Mouse (Mus musculus) hindbrain, embryonic 14.5 days (tissue): Measurements from ENCODE around the gene AC131692.1. TPM values are rescaled to one million over a fixed set of nuclear protein-coding genes. Genes with fewer than 3 reads are reported as not detected.
A peak's percentile ranks its signal among the peaks of the same experiment; 100 is the strongest.

Source experiments
- ATAC-seq: fragments of 200-750 bp; cut with Nextera tagmentation; 2 replicates; pipeline ENCODE4 v1.8.0; 2017; ENCODE audit warnings: moderate number of reproducible peaks, mild to moderate bottlenecking, moderate TSS enrichment, moderate library complexity; ENCODE audit not compliant: low FRiP score
- DNase-seq: peaks from one replicate; pipeline ENCODE4 v3.0.0-alpha.2; 2015; ENCODE audit warnings: low spot score
- H3K27ac ChIP-seq: fragments of 300-500 bp; sonication (generic); 2 replicates; pipeline ENCODE4 v1.5.1; 2014; ENCODE audit warnings: mild to moderate bottlenecking, moderate library complexity
- H3K27me3 ChIP-seq: fragments of 300-500 bp; sonication (generic); 2 replicates; pipeline ENCODE4 v1.6.1; 2014; ENCODE audit warnings: mild to moderate bottlenecking, low read length, mixed read lengths; ENCODE audit not compliant: control insufficient read depth, insufficient read depth
- H3K36me3 ChIP-seq: fragments of 300-500 bp; sonication (generic); replicated peaks from 2 replicates; pipeline ENCODE4 v1.6.1; 2014; ENCODE audit not compliant: control insufficient read depth, insufficient read depth
- H3K4me1 ChIP-seq: fragments of 300-500 bp; sonication (generic); replicated peaks from 2 replicates; pipeline ENCODE4 v1.6.1; 2014; ENCODE audit warnings: antibody characterized with exemption, low read length, mixed read lengths; ENCODE audit not compliant: control insufficient read depth, insufficient read depth
- H3K4me2 ChIP-seq: fragments of 300-500 bp; sonication (generic); replicated peaks from 2 replicates; pipeline ENCODE4 v1.6.1; 2014; ENCODE audit warnings: mild to moderate bottlenecking, moderate library complexity
- H3K4me3 ChIP-seq: fragments of 300-500 bp; sonication (generic); replicated peaks from 2 replicates; pipeline ENCODE4 v1.5.1; 2014; ENCODE audit warnings: mild to moderate bottlenecking, low read length
- H3K9ac ChIP-seq: fragments of 300-500 bp; sonication (generic); 2 replicates; pipeline ENCODE4 v1.6.1; 2014
- H3K9me3 ChIP-seq: fragments of 300-500 bp; sonication (generic); 2 replicates; pipeline ENCODE4 v1.6.1; 2016; ENCODE audit warnings: low read length; ENCODE audit not compliant: control insufficient read depth
- WGBS: fragments of 180-500 bp; shearing (Covaris S2); extraction: QIAGEN DNeasy Blood & Tissue Kit; methylation state at CpG from one replicate; pipeline ENCODE4 v1.1.7; 2014; 5-methylcytosine and 5-hydroxymethylcytosine counted together
- polyA plus RNA-seq: library from polyadenylated mRNA; unstranded; fragments of >200 nt; fragmentation: Nextera tagmentation; extraction: Ambion mirVana; gene quantifications from 2 replicates; pipeline ENCODE4 v1.2.1, GENCODE M21; 2014

The AC131692.1 gene
- polyA plus RNA-seq: not detected in 2 replicates

DNA sequence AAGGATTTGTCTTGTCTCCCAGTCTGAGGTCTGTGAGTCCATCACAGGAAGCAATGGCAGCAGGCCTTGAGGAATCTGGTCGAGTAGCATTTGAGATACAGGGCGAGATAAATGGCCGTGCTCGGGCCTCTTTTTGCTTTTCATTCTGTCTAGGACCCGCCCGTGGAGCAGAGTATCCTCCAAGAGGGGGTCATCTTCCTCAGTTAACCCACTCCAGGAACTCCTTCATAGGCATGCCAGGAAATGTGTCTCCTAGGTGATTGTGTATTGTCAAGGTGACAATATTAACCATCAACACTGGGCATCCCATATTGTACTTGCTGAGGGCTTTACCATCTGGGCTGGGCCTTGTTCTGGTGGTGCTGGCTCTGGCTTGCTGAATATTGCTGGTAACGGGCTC, at the start of gene AC131692.1:
Gene AC131692.1, plus strand, starts transcription at position 301 of the 400 bp plus-strand sequence.
- DNase-seq (no peak), ATAC-seq (no peak)
- Histone ChIP-seq H3K27ac (no peak within 1 kb of the TSS), H3K9ac (no peak within 1 kb of the TSS), H3K36me3 (peaks cover 7% of the 10 kb centered on the region; the same call in 1 of the 2 replicates), H3K4me2 (no peak within 1 kb of the TSS), H3K4me3 (no peak within 1 kb of the TSS), H3K9me3 (no peaks in the 10 kb centered on the region), H3K4me1 (no peaks in the 10 kb centered on the region), H3K27me3 (no peaks in the 10 kb centered on the region)
- WGBS: 91% methylated on average over 7 of the region's 7 CpGs

DNA sequence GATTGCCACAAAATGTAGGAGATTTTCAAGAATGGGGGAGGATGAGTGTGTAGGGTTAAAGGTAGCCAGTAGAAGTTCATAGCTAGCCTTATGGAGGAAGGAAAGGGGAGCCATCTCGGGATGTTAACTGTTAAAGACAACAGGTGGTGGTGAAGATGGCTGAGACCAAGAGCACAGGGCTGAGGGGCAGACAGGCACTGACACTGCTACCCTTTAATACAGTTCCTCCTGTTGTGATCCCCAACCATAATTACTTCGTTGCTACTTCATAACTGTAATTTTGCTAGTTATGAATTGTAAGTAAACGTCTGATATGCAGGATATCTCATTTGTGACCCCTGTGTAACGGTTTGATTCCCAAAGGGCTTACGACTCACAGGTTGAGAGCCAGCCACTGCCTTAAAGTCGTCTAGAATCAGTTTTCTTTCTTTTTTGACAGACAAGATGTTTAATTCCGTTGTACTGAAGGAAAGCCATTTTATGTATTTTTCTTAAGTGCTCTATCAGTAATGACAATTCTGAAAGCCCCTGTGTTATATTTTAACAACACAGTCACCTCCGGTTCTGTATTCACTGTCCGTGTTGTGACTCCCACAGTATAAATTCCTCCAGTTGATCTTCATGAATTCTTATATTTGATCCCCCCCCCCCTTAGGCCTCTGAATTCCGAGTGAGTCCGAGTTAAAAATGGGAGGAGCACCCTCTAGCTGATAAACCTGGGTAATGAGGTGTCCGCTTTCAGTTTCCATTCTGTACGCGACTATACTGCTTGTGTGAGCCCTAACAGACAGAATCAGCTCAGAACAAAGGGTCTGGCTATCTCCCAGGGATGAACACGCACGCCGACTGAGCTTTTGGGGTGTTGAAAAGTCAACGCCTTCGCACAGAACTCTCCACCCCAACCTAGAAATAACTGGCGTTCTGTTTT, 48.6 kb upstream of the AC131692.1 start:
- H3K36me3 ChIP-seq: peaks cover 28% of the 10 kb centered on the region
- 22% methylated on average over 20 of the region's 20 CpGs for WGBS
- H3K4me3 ChIP-seq: peak overlapping the region; percentile 98
- H3K27ac ChIP-seq: peak overlapping the region; percentile 99
- peak overlapping the region; percentile 85 for H3K9ac ChIP-seq
- no peak for DNase-seq
- no peaks in the 10 kb centered on the region for H3K9me3 ChIP-seq
- peak overlapping the region; percentile 98 for H3K4me2 ChIP-seq
- H3K27me3 ChIP-seq: no peaks in the 10 kb centered on the region
- ATAC-seq: peak; percentile 31
- peaks cover 21% of the 10 kb centered on the region for H3K4me1 ChIP-seq

DNA sequence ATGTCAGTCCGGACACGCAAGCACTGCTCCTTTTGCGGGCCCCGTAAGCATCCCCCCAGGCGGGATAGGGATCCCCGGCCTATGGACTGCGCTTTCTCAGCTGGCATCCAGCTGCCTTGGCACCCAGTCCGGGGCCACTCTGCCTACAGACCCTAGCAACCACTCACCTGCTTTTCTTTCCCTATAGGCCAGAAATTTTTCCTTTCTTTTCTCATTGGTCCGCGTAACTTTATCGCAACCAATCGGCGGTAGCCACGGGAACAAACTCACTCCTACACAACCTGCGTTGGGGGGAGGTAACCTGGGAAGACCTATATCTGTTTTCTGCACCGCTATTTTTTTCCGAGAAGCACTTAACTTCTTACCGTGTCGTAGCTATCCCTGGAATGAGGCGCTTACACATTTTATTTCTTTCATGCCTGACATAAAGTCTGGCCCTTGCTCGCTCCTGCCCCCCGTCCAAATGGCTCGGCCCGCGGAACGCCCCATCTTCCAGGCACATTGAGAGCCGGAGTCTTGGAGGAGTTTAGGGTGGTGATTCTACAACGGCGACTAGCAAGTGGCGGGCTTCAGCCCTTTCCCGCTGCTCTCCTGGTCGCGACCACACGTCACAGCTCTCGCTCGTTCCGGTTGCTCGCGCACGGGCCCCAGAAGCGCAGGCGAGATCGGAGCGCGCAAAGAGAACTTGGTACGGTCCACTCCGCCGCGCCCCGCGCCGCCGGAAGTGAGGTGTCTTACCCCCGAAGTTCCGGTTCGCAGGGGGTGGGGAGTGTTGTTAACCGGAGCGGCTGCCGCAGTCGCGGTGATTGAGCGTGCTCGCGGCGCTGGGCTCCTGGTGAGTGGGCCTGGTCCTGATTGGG, 47.7 kb upstream of the AC131692.1 start, which contains the start of gene Syvn1:
Gene Syvn1, plus strand, starts transcription at position 283 of the 860 bp plus-strand sequence.
- ATAC-seq: peak; percentile 93
- Histone ChIP-seq H3K9ac (peak within 1 kb of the TSS; percentile 85), H3K27ac (peak within 1 kb of the TSS; percentile 99), H3K9me3 (no peaks in the 10 kb centered on the region), H3K4me1 (peaks cover 21% of the 10 kb centered on the region), H3K27me3 (no peaks in the 10 kb centered on the region), H3K36me3 (peaks cover 37% of the 10 kb centered on the region), H3K4me2 (peak within 1 kb of the TSS; percentile 98), H3K4me3 (peak within 1 kb of the TSS; percentile 98)
- WGBS: under 1% methylated on average over 65 of the region's 65 CpGs
- peak; percentile 95 for DNase-seq

DNA sequence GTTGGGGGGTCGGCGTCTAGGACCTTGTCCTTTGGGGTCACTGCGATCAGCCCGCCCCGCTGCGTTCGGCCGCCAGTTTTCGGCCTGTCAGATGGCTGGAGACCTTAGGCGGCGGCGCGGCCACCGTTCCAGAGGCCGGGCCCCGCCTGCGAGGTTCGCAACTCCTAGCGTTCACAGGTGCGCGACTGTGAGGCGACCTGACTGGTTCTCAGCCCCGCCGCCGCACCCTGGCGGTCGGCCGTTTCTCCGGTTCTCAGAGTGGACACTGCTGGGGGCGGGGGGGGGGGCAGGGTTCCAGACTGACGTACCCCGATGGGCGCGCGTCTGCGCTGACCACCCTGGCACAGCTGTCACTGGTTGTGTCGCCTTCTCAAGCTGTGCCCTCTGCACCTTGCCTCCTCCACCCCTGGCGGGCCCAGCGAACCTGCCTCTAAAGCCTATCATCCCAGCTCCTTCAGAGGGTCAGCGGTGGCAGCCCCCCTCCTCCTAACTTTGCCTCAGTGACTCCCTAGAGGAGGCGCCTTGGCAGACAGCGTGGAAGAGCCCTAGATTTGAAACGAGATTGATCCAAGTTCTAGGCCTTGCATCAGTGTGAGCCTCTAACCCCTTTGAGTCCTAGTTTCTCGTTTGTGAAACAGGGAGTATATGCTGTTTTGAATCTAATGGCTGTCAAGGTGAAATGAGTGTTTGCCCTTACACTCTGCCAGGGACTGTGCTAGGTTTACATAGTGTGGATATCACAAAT, 46.9 kb upstream of the AC131692.1 start:
- peak overlapping the region; percentile 98 for H3K4me3 ChIP-seq
- H3K27me3 ChIP-seq: no peaks in the 10 kb centered on the region
- no peaks in the 10 kb centered on the region for H3K9me3 ChIP-seq
- H3K36me3 ChIP-seq: peaks cover 45% of the 10 kb centered on the region
- H3K4me1 ChIP-seq: peaks cover 21% of the 10 kb centered on the region
- ATAC-seq (peak; percentile 6), DNase-seq (no peak)
- WGBS: 2% methylated on average over 44 of the region's 44 CpGs
- H3K9ac ChIP-seq: peak overlapping the region; percentile 85
- peak overlapping the region; percentile 98 for H3K4me2 ChIP-seq
- peak overlapping the region; percentile 99 for H3K27ac ChIP-seq

DNA sequence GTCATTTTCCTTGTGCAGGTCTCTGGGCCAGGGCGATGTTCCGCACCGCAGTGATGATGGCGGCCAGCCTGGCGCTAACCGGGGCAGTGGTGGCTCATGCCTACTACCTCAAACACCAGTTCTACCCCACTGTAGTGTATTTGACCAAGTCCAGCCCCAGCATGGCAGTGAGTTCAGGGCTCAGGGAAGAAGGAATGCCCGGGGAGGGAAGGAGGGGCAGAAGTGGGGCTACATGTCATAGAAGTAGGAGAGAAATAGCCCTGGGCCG, 46.4 kb upstream of the AC131692.1 start:
- Histone ChIP-seq H3K9me3 (no peaks in the 10 kb centered on the region), H3K27me3 (no peaks in the 10 kb centered on the region), H3K9ac (peak overlapping the region; percentile 85), H3K36me3 (peaks cover 50% of the 10 kb centered on the region), H3K4me3 (peak overlapping the region; percentile 98), H3K4me2 (peak overlapping the region; percentile 98), H3K4me1 (peaks cover 21% of the 10 kb centered on the region), H3K27ac (no peak overlapping the region)
- ATAC-seq: no peak
- 81% methylated on average over 8 of the region's 8 CpGs for WGBS
- no peak for DNase-seq

DNA sequence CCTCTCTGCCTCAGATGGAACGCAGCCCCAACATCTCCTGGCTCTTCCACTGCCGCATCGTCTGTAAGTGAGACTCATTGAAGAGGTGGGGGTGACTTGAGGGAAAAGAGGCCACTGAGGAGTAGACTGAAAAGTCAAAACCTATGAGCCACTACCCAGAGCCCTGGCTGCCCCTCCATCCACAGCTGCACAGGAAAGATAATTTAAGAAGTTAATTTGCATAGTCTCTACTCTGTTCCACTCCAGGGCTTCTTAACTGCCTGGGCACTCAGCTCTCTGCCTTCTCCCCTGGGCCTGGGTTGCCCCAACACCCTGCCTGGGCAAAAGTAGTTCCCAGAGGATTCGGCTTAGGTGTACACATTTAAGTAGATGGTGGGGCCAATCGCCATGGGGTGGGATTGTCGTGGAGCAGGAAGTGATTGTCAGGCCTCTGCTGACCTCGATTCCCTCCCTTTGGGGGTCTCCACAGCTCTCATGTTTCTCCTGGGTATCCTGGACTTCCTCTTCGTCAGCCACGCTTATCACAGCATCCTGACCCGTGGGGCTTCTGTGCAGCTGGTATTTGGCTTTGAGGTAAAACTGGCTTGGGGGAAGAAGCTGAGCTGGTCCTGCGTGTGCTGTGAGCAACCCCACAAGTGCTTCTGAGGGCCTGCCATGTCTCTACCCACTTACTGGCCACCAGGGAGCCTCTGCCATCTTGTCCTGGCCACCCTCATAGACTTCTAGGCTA, 45.4 kb upstream of the AC131692.1 start:
- no peak overlapping the region for H3K4me3 ChIP-seq

DNA sequence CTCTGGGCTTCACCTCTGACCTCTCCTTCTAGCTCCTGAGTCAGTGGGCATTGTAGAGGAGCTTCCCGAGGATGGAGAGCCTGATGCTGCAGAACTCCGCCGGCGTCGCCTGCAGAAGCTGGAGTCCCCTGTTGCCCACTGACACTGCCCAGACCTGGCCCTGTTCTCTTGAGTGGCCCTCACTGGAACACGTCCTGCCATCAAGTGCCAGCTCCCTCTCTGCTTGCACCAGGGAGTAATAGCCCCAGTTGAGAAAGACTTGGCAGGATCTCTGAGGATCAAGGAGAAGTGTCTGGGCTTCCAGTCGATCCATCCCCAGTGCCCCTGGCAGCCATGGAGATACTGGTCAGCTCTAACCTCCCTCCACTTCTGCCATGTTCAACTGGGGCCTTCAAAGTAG, 41.7 kb upstream of the AC131692.1 start:
- no peak overlapping the region for H3K4me2 ChIP-seq
- H3K9ac ChIP-seq: no peak overlapping the region
- no peak overlapping the region for H3K4me3 ChIP-seq
- DNase-seq: no peak
- ATAC-seq: no peak
- 88% methylated on average over 7 of the region's 7 CpGs for WGBS
- H3K36me3 ChIP-seq: peaks cover 80% of the 10 kb centered on the region
- no peak overlapping the region for H3K27ac ChIP-seq
- H3K27me3 ChIP-seq: no peaks in the 10 kb centered on the region
- H3K9me3 ChIP-seq: no peaks in the 10 kb centered on the region
- peaks cover 20% of the 10 kb centered on the region for H3K4me1 ChIP-seq

More for the DNA sequence above, 45.4 kb upstream of the AC131692.1 start:
- H3K9ac ChIP-seq: no peak overlapping the region
- H3K36me3 ChIP-seq: peaks cover 60% of the 10 kb centered on the region
- H3K4me2 ChIP-seq: no peak overlapping the region
- H3K27ac ChIP-seq: no peak overlapping the region
- no peaks in the 10 kb centered on the region for H3K27me3 ChIP-seq
- no peak for DNase-seq
- 94% methylated on average over 11 of the region's 11 CpGs for WGBS
- no peak for ATAC-seq
- H3K4me1 ChIP-seq: peaks cover 21% of the 10 kb centered on the region
- H3K9me3 ChIP-seq: no peaks in the 10 kb centered on the region

DNA sequence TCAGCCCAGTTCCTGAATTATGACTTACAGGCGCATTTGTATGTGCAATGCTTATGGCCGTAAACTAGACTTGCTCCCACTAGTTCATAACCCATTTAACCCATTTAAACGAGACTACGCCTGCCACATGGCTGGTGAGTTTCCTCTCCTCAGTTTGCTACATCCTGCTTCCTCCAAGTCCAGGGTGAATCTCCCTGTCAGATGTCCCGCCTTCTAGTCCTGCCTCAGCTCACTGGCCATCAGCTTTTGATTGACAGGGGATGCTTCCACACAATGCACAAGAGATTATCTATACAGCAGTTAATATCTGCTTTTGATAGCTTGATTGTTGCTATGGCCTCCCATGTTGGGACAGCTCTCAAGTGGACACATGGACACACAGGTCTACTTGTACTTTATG, 39.9 kb upstream of the AC131692.1 start:
- H3K4me3 ChIP-seq: no peak overlapping the region
- ATAC-seq: no peak
- no peaks in the 10 kb centered on the region for H3K27me3 ChIP-seq
- WGBS: 89% methylated on average over 5 of the region's 5 CpGs
- H3K9me3 ChIP-seq: no peaks in the 10 kb centered on the region
- DNase-seq: no peak
- H3K4me1 ChIP-seq: peaks cover 17% of the 10 kb centered on the region
- no peak overlapping the region for H3K9ac ChIP-seq
- no peak overlapping the region for H3K4me2 ChIP-seq
- peaks cover 71% of the 10 kb centered on the region for H3K36me3 ChIP-seq
- H3K27ac ChIP-seq: no peak overlapping the region
